Comparison of ENCODE assay signal across 29 mouse cellular contexts in genomic region chr6:98985452-98985851, GRCm38 (mm10).
A peak's percentile ranks its signal among the peaks of the same experiment; 100 is the strongest.
DNase-seq lines count a peak whose midpoint lies in the region; ATAC-seq and TF ChIP-seq lines count a peak whose summit lies in the region.
"Had no signal": no experiment of that assay in that cellular context is flagged by ENCODE, and none has a peak within 500 bp of the region (broad histone marks: within the 10 kb centered on the region; RNA-seq: fewer than 3 reads in every experiment).

No protein-coding gene starts in this region.

- no peak overlapping the region for H3K4me3 ChIP-seq in G1E (ENCODE audit: low read depth, low read length)
- no peak overlapping the region for H3K4me3 ChIP-seq in midbrain, embryonic 14.5 days (replicated peaks; ENCODE audit: low read depth, low read length)
- H3K4me3 ChIP-seq: erythroblast, embryonic 14.5 days; heart, embryonic 10.5 days; heart, embryonic 15.5 days; hindbrain, embryonic 13.5 days; kidney, embryonic 15.5 days; liver, embryonic 12.5 days; midbrain, embryonic 13.5 days; neural tube, embryonic 15.5 days had no signal

- no peak for TF ChIP-seq CTCF in G1E (IDR thresholded peaks at IDR 0.05; ENCODE audit: low read depth, low read length)

- no peaks in the 10 kb centered on the region for H3K9me3 ChIP-seq in G1E (replicated peaks)
- H3K9me3 ChIP-seq in midbrain, embryonic 14.5 days (ENCODE audit: control insufficient read depth, low read length): no peaks in the 10 kb centered on the region
- H3K9me3 ChIP-seq: heart, embryonic 10.5 days; heart, embryonic 15.5 days; hindbrain, embryonic 13.5 days; kidney, embryonic 15.5 days; liver, embryonic 12.5 days; midbrain, embryonic 13.5 days; neural tube, embryonic 15.5 days had no signal

- no peak overlapping the region for H3K27ac ChIP-seq in midbrain, embryonic 14.5 days (replicated peaks; ENCODE audit: low read depth, low read length)
- H3K27ac ChIP-seq: heart, embryonic 10.5 days; heart, embryonic 15.5 days; hindbrain, embryonic 13.5 days; kidney, embryonic 15.5 days; liver, embryonic 12.5 days; midbrain, embryonic 13.5 days; neural tube, embryonic 15.5 days had no signal

- WGBS in midbrain, embryonic 14.5 days: 91% methylated on average over 2 of the region's 2 CpGs

- H3K4me1 ChIP-seq in G1E (ENCODE audit: insufficient read depth, low read depth, low read length): peaks cover 45% of the 10 kb centered on the region
- H3K4me1 ChIP-seq in midbrain, embryonic 14.5 days (ENCODE audit: control insufficient read depth, insufficient read depth, low read length): no peaks in the 10 kb centered on the region
- H3K4me1 ChIP-seq: hindbrain, embryonic 13.5 days; midbrain, embryonic 13.5 days; neural tube, embryonic 15.5 days had no signal

- peaks cover 41% of the 10 kb centered on the region for H3K36me3 ChIP-seq in G1E (replicated peaks)
- no peaks in the 10 kb centered on the region for H3K36me3 ChIP-seq in midbrain, embryonic 14.5 days (ENCODE audit: control insufficient read depth, insufficient read depth, low read length)
- H3K36me3 ChIP-seq: heart, embryonic 15.5 days; hindbrain, embryonic 13.5 days; kidney, embryonic 15.5 days; midbrain, embryonic 13.5 days; neural tube, embryonic 15.5 days had no signal

- H3K27me3 ChIP-seq in G1E (ENCODE audit: insufficient read depth, low read length): no peaks in the 10 kb centered on the region
- no peaks in the 10 kb centered on the region for H3K27me3 ChIP-seq in midbrain, embryonic 14.5 days (ENCODE audit: control insufficient read depth, insufficient read depth, low read length)
- H3K27me3 ChIP-seq: CH12.LX; heart, embryonic 15.5 days; hindbrain, embryonic 13.5 days; kidney, embryonic 15.5 days; liver, embryonic 12.5 days; midbrain, embryonic 13.5 days; neural tube, embryonic 15.5 days had no signal

- ATAC-seq in G1E (ENCODE audit: extremely low read depth, insufficient number of reproducible peaks, low FRiP score, poor library complexity, severe bottlenecking): no peak
- peak; percentile 67 for ATAC-seq in granulocyte monocyte progenitor cell, adult 5-6 weeks (replicated peaks; ENCODE audit: poor library complexity, severe bottlenecking)
- ATAC-seq in neutrophil, adult 5-6 weeks (ENCODE audit: extremely low read depth, insufficient number of reproducible peaks, low FRiP score, poor library complexity, severe bottlenecking): peak; percentile 34
- ATAC-seq in midbrain, embryonic 14.5 days (ENCODE audit: low FRiP score, low TSS enrichment): no peak
- ATAC-seq: forebrain, postnatal 0 days; liver, embryonic 12.5 days; liver, postnatal 0 days; midbrain, embryonic 13.5 days had no signal

- no peak overlapping the region for H3K9ac ChIP-seq in midbrain, embryonic 14.5 days (replicated peaks; ENCODE audit: low read length)
- H3K9ac ChIP-seq: forebrain, postnatal 0 days; heart, embryonic 15.5 days; hindbrain, embryonic 13.5 days; kidney, embryonic 15.5 days; liver, embryonic 12.5 days; liver, postnatal 0 days; midbrain, embryonic 13.5 days; neural tube, embryonic 15.5 days had no signal

- H3K4me2 ChIP-seq in midbrain, embryonic 14.5 days (ENCODE audit: low read length): no peak overlapping the region
- H3K4me2 ChIP-seq: heart, embryonic 15.5 days; hindbrain, embryonic 13.5 days; kidney, embryonic 15.5 days; liver, embryonic 12.5 days; midbrain, embryonic 13.5 days; neural tube, embryonic 15.5 days had no signal

- peak; percentile 41 for DNase-seq in A20 (ENCODE audit: low read depth, low spot score)
- peak; percentile 17 for DNase-seq in G1E (ENCODE audit: low spot score)
- no peak for DNase-seq in layer of hippocampus, postnatal 36 days
- no peak for DNase-seq in thymus, postnatal 25 days
- no peak for DNase-seq in midbrain, embryonic 14.5 days
- DNase-seq: adrenal gland, postnatal 14 days; cerebellum, adult 11-12 months; cerebellum, adult 9-11 months; forebrain, postnatal 0 days; gastrocnemius, postnatal 10 days; heart, postnatal 36 days; kidney, adult 18-20 months; kidney, postnatal 25 days; liver, postnatal 0 days; lung, postnatal 36 days; right cerebral cortex, postnatal 4 days; thymus, adult 18-20 months; thymus, postnatal 36 days had no signal

Comparison
In these comparisons a context has a peak if more than half of its experiments do, and no peak if none do; other contexts are left out.
1. DNase-seq: peak in A20 (single experiment) and G1E (single experiment); none in layer of hippocampus, postnatal 36 days (0 of 2), thymus, postnatal 25 days (single experiment) and midbrain, embryonic 14.5 days (single experiment).
2. ATAC-seq: peak in granulocyte monocyte progenitor cell, adult 5-6 weeks (single experiment) and neutrophil, adult 5-6 weeks (single experiment); none in G1E (single experiment) and midbrain, embryonic 14.5 days (single experiment).